ENCODE assay signal across 9 mouse cellular contexts in genomic region chr8:78340689-78341529, GRCm38 (mm10).
A peak's percentile ranks its signal among the peaks of the same experiment; 100 is the strongest.
DNase-seq lines count a peak whose midpoint lies in the region; ATAC-seq lines count a peak whose summit lies in the region.
"Had no signal": no experiment of that assay in that cellular context is flagged by ENCODE, and none has a peak within 500 bp of the region (broad histone marks: within the 10 kb centered on the region; RNA-seq: fewer than 3 reads in every experiment).

No protein-coding gene starts in this region.

- H3K36me3 ChIP-seq in hindbrain, embryonic 10.5 days: no peaks in the 10 kb centered on the region
- H3K36me3 ChIP-seq in midbrain, embryonic 10.5 days: no peaks in the 10 kb centered on the region
- H3K36me3 ChIP-seq: limb, embryonic 12.5 days had no signal

- peaks cover 14% of the 10 kb centered on the region for H3K4me1 ChIP-seq in hindbrain, embryonic 10.5 days (replicated peaks)
- peaks cover 9% of the 10 kb centered on the region for H3K4me1 ChIP-seq in midbrain, embryonic 10.5 days
- H3K4me1 ChIP-seq: limb, embryonic 12.5 days had no signal

- H3K4me3 ChIP-seq in hindbrain, embryonic 10.5 days: no peak overlapping the region
- H3K4me3 ChIP-seq in midbrain, embryonic 10.5 days: no peak overlapping the region
- H3K4me3 ChIP-seq: limb, embryonic 12.5 days had no signal

- 64% methylated on average over 11 of the region's 11 CpGs for WGBS in hindbrain, embryonic 10.5 days
- WGBS in midbrain, embryonic 10.5 days: 70% methylated on average over 11 of the region's 11 CpGs

- peak; percentile 15 for DNase-seq in gastrocnemius, postnatal 10 days
- no peak for DNase-seq in gastrocnemius, adult 8-10 months (ENCODE audit: low spot score in 2 of 2)
- peak; percentile 49 to 52 for DNase-seq in cerebellum, postnatal 14 days
- no peak for DNase-seq in hindbrain, embryonic 10.5 days (ENCODE audit: low spot score)
- DNase-seq in midbrain, embryonic 10.5 days (ENCODE audit: low spot score): no peak
- no peak for DNase-seq in kidney, postnatal 10 days
- DNase-seq in embryo, embryonic 9.5 days (ENCODE audit: extremely low spot score): no peak

- no peak for ATAC-seq in inflammation-experienced regulatory T-cells, adult 6 months

- no peaks in the 10 kb centered on the region for H3K9me3 ChIP-seq in hindbrain, embryonic 10.5 days
- no peaks in the 10 kb centered on the region for H3K9me3 ChIP-seq in midbrain, embryonic 10.5 days (replicated peaks)
- H3K9me3 ChIP-seq: limb, embryonic 12.5 days had no signal

- H3K27me3 ChIP-seq in hindbrain, embryonic 10.5 days (ENCODE audit: insufficient read depth, poor library complexity, severe bottlenecking): no peaks in the 10 kb centered on the region
- H3K27me3 ChIP-seq in midbrain, embryonic 10.5 days (ENCODE audit: low read depth, poor library complexity, severe bottlenecking): no peaks in the 10 kb centered on the region
- H3K27me3 ChIP-seq: limb, embryonic 12.5 days had no signal

- H3K27ac ChIP-seq in hindbrain, embryonic 10.5 days: 0 out of 2 replicates have a peak overlapping the region, but pooled peaks have one; percentile 43
- H3K27ac ChIP-seq in midbrain, embryonic 10.5 days (replicated peaks): peak overlapping the region; percentile 49; the same call in 1 of the 2 replicates
- H3K27ac ChIP-seq: limb, embryonic 12.5 days had no signal

Comparison
In these comparisons a context has a peak if more than half of its experiments do, and no peak if none do; other contexts are left out.
1. DNase-seq: peak in gastrocnemius, postnatal 10 days (single experiment) and cerebellum, postnatal 14 days (2 of 2); none in gastrocnemius, adult 8-10 months (0 of 2), hindbrain, embryonic 10.5 days (single experiment), midbrain, embryonic 10.5 days (single experiment), kidney, postnatal 10 days (single experiment) and embryo, embryonic 9.5 days (single experiment).